Mouse (Mus musculus) mammary gland, adult 2 months (tissue): ENCODE data around the gene Acp4. TPM values are rescaled to one million over a fixed set of nuclear protein-coding genes. Genes with fewer than 3 reads are reported as not detected.

Experiments used
- polyA plus RNA-seq: library from polyadenylated mRNA; depleted of rRNA; stranded (reverse); fragments of >200 nt; gene quantifications from 2 replicates; pipeline ENCODE4 v1.2.3, GENCODE M21; 2012; ENCODE audit warnings: low replicate concordance; rRNA removed

The Acp4 gene
- not detected in 2 replicates for polyA plus RNA-seq

DNA sequence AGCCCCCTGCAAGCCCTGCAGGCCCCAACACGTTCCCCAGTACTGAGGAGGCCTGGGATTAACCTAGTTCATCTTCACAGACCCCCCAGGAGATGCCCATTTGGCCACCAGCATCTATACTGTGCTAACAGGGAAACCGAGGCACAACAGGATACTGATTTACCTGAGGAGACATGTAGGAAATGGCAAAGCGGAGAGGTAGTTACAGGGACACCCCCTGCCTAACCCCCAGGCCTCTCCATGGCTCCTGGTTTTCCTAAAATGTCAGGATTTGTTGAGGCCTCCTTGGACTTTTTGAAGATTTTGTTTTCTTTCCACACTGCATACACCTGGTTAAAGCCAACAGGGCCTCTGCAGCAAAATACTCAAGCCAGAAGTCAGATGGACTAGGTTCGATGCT is at the start of gene Acp4:
Gene Acp4, minus strand, starts transcription at position 101 of the 400 bp plus-strand sequence.

DNA sequence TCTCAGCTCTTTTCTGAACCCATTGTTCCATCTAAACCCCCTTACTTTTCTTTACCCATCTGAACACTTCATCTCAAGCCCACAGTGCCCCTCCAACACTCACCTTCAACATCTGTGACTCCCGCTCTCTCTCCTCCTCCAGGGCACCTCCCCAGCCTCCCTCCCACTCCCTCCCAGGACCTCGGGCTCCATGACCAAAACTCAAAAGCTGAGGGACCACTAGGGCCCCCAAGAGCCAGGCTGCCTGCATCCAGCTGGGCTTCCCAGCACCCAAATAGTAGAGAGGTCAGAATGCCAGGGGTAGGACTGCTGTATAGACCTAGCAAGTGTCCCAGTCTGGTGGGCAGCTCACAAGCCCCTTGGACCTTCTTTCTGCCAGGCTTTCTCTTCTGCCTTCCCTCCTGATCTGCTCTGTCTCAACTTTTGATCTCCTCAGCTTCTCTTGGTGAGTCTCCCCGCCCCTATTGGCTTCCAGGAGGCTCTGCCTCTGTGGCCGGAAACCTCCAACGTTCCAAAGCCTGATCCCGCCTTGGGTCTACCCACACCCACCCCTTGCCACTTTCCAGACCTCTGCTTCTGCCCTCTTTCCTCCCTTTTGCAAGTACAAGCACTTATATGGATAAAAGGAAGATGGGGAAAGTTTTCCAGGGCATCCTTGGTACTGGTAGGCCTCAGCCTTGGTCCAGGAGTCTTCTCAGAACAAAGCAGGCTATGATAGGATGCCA is 49.5 kb upstream of the Acp4 start, which contains the start of gene Clec11a:
Gene Clec11a, minus strand, starts transcription at position 387 of the 725 bp plus-strand sequence.

GRCm38 (mm10) chr7:44261147-44261546 is 4.0 kb upstream of the Acp4 start, which contains the start of gene Gm15517:
Gm15517 (plus strand) TSS chr7:44261447.

DNA sequence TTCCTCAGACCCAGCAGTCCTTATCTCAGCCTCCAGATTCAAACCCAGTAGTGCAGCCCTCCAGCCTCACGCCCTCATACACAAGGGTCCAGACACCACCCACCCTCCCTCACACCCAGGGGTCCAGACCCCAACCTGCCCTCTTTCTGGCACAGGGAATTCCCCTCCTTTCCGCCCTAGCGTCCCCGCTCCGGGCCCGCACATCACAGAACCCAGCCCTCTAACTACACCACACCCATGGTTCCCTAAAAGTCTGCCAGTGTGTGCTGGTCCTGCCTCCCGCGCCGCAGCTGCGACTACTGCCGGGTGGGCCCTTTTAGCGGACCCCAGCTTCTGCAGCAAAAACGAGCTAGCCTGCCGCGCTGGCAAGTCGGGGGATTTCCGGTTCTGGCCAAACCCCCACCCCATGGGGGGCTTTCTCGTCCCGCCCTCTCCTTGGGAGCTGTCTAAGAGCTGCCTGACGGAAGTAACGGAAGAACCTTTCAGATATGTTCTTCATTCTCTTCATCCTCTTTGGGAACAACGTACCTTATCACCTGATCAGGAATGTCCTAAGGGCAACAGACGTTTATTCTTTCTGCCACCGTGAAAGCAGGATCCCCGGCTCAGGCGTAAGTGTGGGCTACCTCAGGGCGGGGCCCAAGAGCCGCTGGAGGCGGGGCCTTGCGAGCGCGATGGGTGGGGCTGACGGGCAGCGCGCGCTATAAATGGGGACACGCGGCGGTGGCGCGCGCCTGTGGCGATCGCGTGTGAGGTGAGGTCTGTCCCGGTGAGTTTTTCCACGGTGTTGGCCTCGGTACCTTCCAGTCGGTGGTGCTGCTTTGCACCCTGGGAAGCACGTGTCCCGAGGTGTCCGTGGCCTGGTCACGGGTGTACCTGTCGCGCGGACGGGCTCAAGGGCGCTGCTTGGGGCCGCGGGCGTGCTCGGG is 10.9 kb downstream of the Acp4 start, which contains the start of the genes 1700028J19Rik and 2410002F23Rik:
Gene 1700028J19Rik, minus strand, starts transcription at position 641 of the 929 bp plus-strand sequence.
Gene 2410002F23Rik, plus strand, starts transcription at position 668 of the 929 bp plus-strand sequence.

GRCm38 (mm10) chr7:44235909-44236308 is 21.3 kb downstream of the Acp4 start, which contains the start of gene Gm36864:
Gm36864 (plus strand) TSS chr7:44236177.

GRCm38 (mm10) chr7:44225076-44225475 is 32.1 kb downstream of the Acp4 start, which contains the start of gene Klk1:
Klk1 (plus strand) TSS chr7:44225360.

GRCm38 (mm10) chr7:44215645-44216044 is 41.5 kb downstream of the Acp4 start, which contains the start of gene Klk1b5:
Klk1b5 (plus strand) TSS chr7:44215945.

DNA sequence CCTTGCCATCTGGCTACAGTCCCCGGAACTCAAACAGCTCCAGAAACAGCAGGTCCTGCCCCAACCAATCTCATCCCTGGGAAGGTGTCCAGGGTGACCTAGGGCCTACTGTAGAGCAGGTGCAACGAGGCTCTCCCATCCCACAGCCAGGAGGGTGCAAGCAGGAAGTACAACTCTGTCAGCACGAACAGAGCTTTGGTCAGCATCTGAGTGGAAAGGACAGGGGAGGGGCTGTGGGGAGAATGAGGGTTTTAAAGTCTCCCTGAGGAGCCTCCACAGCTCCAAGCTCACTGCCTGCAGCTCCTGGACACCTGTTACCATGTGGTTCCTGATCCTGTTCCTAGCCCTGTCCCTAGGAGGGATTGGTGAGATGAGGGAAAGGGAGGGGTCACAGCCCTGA is 50.0 kb downstream of the Acp4 start, which contains the start of gene Klk1b4:
Gene Klk1b4, plus strand, starts transcription at position 301 of the 400 bp plus-strand sequence.

Other genes starting within 250 kb of the Acp4 start
- 0.09 TPM in 1 of 2 replicates, not detected in the other for gene Klk1b26, start 245.2 kb downstream of the Acp4 start, polyA plus RNA-seq
- 1.4 and 3.0 TPM in 2 replicates for gene Klk1b27, start 205.1 kb downstream of the Acp4 start, polyA plus RNA-seq
- not detected in 2 replicates for gene Klk1b21, start 155.1 kb downstream of the Acp4 start, polyA plus RNA-seq
- not detected in 2 replicates for gene Klk1b22, start 144.7 kb downstream of the Acp4 start, polyA plus RNA-seq
- not detected in 2 replicates for gene Klk1b16, start 120.6 kb downstream of the Acp4 start, polyA plus RNA-seq
- not detected in 2 replicates for gene Klk1b24, start 69.1 kb downstream of the Acp4 start, polyA plus RNA-seq
- not detected in 2 replicates for gene Klk1b3, start 59.2 kb downstream of the Acp4 start, polyA plus RNA-seq
- not detected in 2 replicates for gene Klk1b4, start 49.9 kb downstream of the Acp4 start, polyA plus RNA-seq
- gene Klk1b5, start 41.4 kb downstream of the Acp4 start, polyA plus RNA-seq = not detected in 2 replicates
- gene Klk1, start 32.0 kb downstream of the Acp4 start, polyA plus RNA-seq = 5.2 and 8.6 TPM in 2 replicates
- gene Gm36864, start 21.2 kb downstream of the Acp4 start, polyA plus RNA-seq = not detected in 2 replicates
- gene 1700028J19Rik, start 10.7 kb downstream of the Acp4 start, polyA plus RNA-seq = 1.3 and 2.7 TPM in 2 replicates
- 75.6 and 148 TPM in 2 replicates for gene 2410002F23Rik, start 10.7 kb downstream of the Acp4 start, polyA plus RNA-seq
- not detected in 2 replicates for gene Gm15517, start 4.1 kb upstream of the Acp4 start, polyA plus RNA-seq
- gene Clec11a, start 49.5 kb upstream of the Acp4 start, polyA plus RNA-seq = 4.7 and 10.7 TPM in 2 replicates
- 0.89 and 3.2 TPM in 2 replicates for gene Shank1, start 52.9 kb upstream of the Acp4 start, polyA plus RNA-seq
- gene Syt3, start 126.7 kb upstream of the Acp4 start, polyA plus RNA-seq = 5.9 and 7.8 TPM in 2 replicates
- 0.94 and 1.2 TPM in 2 replicates for gene 1700008O03Rik, start 128.4 kb upstream of the Acp4 start, polyA plus RNA-seq
- gene Lrrc4b, start 171.6 kb upstream of the Acp4 start, polyA plus RNA-seq = 0.72 and 1.2 TPM in 2 replicates
- 0.29 and 3.4 TPM in 2 replicates for gene Aspdh, start 208.0 kb upstream of the Acp4 start, polyA plus RNA-seq
- gene Josd2, start 210.6 kb upstream of the Acp4 start, polyA plus RNA-seq = 157 and 197 TPM in 2 replicates
- gene Emc10, start 239.2 kb upstream of the Acp4 start, polyA plus RNA-seq = 309 and 442 TPM in 2 replicates
- gene Fam71e1, start 239.2 kb upstream of the Acp4 start, polyA plus RNA-seq = 7.2 and 13.2 TPM in 2 replicates